Mouse (Mus musculus) frontal cortex, postnatal 25 days (tissue): Measurements from ENCODE around the gene Pitpnm1.
A peak's percentile ranks its signal among the peaks of the same experiment; 100 is the strongest.

Experiments used
- DNase-seq, 2 experiments: peaks; one replicate each; pipeline ENCODE4 v3.0.0; 2022; ENCODE audit warnings: low spot score in 2 of 2

Pitpnm1 gene

DNA sequence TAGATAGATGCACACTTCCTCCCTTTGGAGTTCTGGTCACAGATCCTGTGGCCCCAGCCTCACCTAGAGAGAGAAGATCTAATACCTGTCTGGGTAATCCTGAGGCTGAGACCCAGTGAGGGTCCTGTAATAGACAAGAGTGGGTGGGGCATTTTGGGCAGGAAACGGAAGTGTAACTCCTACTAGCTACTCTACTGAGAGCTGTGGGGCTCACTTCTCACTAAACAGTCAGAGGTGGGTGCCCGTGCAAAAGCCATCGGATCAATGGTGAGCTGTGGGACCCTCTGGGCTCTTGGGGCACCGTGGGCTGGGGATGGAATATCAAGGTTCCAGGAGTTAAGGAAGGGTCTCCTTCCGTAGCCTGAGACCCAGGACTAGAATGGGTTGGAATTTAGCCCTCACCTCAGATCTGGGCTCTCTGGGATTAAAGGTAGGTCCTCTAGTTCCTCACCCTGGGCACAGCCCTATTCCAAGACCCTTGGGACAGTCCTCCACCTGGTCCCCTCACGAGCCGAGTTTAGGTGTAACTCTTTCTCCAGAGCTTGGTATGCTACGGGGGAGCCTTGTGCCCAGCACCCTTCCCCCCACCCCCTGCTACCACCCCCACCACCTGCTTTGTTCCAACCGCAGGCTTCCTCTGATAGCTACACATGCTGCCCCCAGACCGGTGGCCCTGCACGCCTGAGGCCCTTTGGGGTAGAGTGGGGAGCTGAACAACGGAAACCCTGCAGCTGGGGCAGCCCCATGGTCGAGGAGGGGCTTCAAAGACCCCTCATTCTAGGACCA, 54.8 kb downstream of the Pitpnm1 start:
- DNase-seq = no peak

DNA sequence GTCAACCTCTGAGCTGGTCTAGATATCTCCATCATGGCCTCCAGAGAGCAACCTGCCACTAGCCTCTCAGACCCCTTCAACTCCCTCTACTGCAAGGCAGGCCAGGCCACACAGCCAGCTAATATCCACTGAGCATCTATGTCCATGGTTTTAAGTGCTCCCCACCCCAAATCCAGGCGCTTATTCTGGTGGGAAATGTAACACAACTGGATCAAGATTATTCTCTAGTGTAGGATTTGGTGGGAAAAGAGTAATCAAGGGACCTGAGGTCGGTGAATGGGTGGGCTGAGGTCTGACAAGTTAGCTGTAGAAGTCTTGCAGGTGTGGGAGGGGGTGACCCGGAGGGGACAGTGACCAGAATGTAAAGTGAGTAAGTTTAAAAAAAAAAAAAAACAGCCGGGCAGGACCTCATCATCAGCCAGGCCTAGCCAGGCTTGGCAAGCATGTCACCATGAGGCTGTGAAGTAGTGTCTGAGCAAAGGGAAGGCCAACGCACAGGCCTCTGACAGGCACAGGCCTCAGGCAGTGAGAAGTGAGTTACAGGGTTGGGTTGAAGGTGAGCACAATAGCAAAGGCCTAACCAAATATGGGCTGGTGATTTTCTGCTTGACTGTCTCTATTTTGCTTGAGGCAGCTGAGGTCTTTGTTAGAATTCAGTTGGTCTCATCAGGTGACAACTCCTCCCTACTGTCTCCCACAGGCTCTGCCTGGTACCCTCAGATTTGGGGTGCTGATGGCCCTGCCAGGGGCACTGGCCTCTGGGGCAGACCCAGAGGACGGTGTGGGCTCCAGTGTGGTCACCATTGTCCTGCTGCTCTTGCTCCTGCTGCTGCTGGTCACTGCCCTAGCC, 55.6 kb downstream of the Pitpnm1 start:
- DNase-seq = no peak

DNA sequence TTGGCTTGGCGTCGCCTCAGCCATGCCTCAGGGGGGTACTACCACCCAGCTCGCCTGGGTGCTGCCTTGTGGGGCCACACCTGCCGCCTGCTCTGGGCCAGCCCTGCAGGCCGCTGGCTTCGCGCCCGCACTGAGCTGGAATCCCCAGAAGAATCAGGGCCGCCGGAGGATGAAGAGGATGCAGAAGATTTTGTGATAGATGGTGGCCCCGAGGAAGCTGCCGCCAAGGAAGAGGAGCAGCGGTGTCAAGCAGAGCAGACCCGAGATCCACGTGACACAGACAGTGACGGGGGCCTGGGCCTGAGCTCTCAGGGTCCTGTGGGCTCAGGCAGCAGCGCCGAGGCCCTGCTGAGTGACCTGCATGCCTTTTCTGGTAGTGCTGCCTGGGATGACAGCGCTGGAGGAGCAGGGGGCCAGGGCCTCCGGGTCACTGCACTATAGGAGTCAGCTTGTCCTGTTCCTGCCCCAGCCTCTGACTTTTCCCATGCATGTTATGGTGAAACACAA, 56.3 kb downstream of the Pitpnm1 start:
- DNase-seq = no peak

DNA sequence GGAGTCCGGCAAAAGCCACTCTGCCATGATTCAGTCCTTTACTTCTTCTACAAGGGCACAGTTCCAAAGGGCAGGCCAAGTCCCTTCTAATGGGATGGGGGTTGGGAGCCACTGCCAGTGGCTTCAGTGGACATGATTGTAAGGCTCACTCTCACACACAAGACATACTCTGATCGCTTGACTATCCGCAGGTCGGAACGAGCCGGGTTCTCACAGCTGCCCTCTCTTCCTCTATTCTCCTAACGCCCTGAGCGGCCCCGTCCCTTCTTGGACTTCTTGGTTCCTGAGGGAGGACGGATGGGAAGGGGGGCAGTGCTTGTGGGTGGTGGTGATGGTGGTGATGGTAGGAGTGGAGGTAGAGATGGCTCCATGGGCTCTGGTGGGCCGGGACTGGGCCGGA, 57.0 kb downstream of the Pitpnm1 start:
- DNase-seq = no peak

DNA sequence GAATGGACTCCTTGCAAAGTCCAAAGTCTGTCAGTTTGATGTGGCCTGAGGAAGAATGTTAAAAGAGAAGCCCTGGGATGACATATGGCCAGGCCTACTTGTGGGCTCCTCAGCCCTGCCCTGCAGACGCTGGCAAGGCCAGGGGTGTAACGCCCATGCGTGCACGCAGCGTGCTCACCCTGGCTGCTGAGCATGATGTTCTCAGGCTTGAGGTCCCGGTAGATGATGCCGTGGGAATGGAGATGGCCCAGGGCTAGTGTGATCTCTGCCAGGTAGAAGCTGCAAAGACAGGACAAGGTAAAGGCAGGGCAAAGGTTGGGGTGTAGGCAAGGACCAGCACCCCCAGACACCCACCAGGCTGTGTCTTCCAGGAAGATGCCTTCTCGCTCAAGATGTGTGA, 59.3 kb downstream of the Pitpnm1 start:
- DNase-seq = no peak

DNA sequence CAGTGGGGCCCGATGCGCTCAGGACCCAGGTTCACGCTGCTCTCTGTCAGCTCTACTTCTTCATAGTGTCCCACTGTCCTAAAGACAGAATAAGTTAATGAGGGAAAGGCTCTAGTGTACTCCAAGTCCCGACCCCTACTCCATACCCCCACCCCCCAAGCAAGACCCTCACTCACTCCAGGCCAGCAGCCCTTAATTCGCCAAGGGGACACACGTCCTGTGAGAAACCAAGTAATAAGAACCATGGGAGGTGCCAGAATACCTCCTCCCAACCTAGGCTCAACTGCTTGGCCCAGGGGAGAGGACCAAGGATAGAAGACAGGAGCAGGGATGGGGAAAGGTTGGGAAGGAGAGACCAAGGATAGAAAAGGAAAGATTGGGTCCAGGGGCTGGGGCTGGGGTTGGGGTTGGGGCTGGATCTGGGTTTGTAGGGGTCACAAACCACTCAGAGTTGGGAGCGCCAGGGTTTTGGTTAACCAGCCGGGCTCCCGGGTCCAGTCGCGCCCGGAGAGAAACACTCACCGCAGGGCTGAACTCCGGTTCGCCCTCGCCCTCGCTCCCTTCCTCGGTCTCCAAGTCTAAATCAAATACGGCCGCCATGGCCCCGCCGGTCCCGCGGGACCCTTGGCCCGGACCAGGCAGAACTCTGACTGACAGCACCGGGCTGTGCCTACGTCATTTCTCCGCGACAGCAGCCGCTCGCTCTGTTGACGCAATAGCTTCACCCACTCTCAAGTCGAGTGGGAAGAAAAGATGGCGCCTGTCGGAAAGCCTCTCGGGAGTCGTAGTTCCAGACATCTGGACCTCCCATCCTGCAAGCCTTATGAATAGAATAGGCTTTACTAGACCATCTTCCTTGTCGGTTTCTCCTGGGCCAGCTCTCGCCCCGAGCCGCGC, 63.1 kb downstream of the Pitpnm1 start, which contains the start of gene Rps6kb2:
Rps6kb2 (minus strand) TSS at position 709 of the 897 bp plus-strand sequence.
- peak; percentile 95 to 96 for DNase-seq

DNA sequence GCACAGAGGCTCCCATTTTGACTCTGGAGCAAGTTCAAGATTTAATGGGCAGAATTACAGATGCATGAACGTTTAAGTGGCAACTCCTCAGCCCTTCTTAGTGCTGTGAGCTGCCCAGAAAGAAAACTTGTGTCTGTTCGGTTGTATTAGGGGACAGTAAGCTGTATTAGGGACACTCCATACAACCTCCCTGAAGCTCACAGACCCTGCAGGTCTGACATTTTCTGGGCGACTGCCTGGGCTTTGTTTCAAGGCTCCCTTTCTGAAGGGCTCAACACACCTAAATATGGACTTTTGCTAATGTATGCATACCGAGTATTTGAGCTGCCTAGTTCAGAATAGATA, 63.7 kb downstream of the Pitpnm1 start:
- DNase-seq = no peak
